Mouse (Mus musculus): ENCODE measurements at regions not wholly inside any gene's neighbourhood (a gene's known extent, or its start where the extent isn't known, plus 50 kb on each side); places are given as distances from the start of the nearest gene placed in this dataset.

DNA sequence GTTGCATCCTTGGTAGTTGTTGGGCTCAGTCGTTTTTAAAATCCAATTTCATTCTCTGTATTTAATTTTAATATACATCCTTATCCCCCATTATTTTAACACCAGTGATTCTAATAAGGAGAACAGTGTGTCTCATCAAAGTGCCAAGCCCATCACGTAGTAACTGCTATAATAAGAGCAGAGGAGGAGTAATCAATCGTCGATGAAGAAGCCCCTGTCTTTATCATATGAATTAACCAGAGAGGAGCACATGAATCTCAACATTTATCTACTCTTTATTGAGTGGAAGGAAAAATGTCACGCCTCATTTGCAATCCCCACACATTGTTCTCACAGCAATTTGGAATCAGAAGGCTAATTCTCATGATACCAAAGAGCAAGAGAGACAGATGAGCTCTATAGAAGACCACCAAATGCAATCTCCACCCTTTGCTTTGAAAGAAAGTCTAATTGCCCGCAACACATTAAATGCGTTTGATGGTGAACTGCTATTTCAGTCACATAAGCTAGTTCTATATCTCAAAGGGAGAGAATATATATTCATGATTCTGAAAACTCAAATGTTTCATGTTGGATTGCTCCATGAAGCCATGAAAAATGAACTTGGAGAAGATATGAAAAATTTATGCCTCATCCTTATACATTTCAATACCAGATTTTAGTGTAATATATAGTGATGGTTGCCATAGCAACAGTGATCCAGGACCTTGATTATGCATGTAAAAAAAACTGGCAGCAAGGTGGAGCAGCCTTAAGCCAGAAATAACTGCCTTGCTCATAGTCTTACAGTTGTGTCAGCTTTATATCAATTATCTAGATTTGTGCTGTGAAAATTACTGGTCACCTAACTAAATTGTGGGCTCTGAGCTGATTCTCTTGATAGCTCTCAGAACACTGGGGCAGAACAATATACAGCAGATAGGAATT lies 244.2 kb downstream of the Tmsb4x start:
- TF ChIP-seq CTCF (IDR thresholded peaks at IDR 0.05; ENCODE audit: control insufficient read depth, insufficient read depth, low read length) (no peak), POLR2A (IDR thresholded peaks at IDR 0.05; ENCODE audit: borderline replicate concordance, control insufficient read depth, low read depth, low read length) (no peak)
